Mouse (Mus musculus) hindbrain, postnatal 0 days (tissue): ENCODE data around the gene Lamb3. TPM values are rescaled to one million over a fixed set of nuclear protein-coding genes. Genes with fewer than 3 reads are reported as not detected.

ENCODE experiments used
- ATAC-seq: fragments of 200-750 bp; cut with Nextera tagmentation; 2 replicates; pipeline ENCODE4 v1.8.0; 2017; ENCODE audit warnings: mild to moderate bottlenecking, moderate TSS enrichment, moderate library complexity
- DNase-seq: peaks from one replicate; pipeline ENCODE4 v3.0.0-alpha.2; 2015; ENCODE audit warnings: low spot score
- H3K27ac ChIP-seq: fragments of 300-500 bp; sonication (generic); 2 replicates; pipeline ENCODE4 v1.5.1; 2014; ENCODE audit warnings: mild to moderate bottlenecking
- H3K27me3 ChIP-seq: fragments of 300-500 bp; sonication (generic); 2 replicates; pipeline ENCODE4 v1.6.1; 2014; ENCODE audit warnings: low read length, mixed read lengths; ENCODE audit not compliant: insufficient read depth
- H3K36me3 ChIP-seq: fragments of 300-500 bp; sonication (generic); 2 replicates; pipeline ENCODE4 v1.6.1; 2014; ENCODE audit warnings: low read length, mixed read lengths; ENCODE audit not compliant: insufficient read depth
- H3K4me1 ChIP-seq: fragments of 300-500 bp; sonication (generic); 2 replicates; pipeline ENCODE4 v1.6.1; 2014; ENCODE audit warnings: antibody characterized with exemption, low read length, mixed read lengths; ENCODE audit not compliant: insufficient read depth
- H3K4me2 ChIP-seq: fragments of 300-500 bp; sonication (generic); 2 replicates; pipeline ENCODE4 v1.6.1; 2014; ENCODE audit warnings: low read depth, mild to moderate bottlenecking, low read length, moderate library complexity, mixed read lengths
- H3K4me3 ChIP-seq: fragments of 300-500 bp; sonication (generic); 2 replicates; pipeline ENCODE4 v1.5.1; 2014; ENCODE audit warnings: low read length
- H3K9ac ChIP-seq: fragments of 300-500 bp; sonication (generic); replicated peaks from 2 replicates; pipeline ENCODE4 v1.6.1; 2014; ENCODE audit warnings: mild to moderate bottlenecking, low read length, moderate library complexity, mixed read lengths
- H3K9me3 ChIP-seq: fragments of 300-500 bp; sonication (generic); 2 replicates; pipeline ENCODE4 v1.6.1; 2016; ENCODE audit warnings: low read length, mixed read lengths
- CTCF ChIP-seq: IDR thresholded peaks from 2 replicates; pipeline ENCODE4 v1.5.1; 2016; ENCODE audit warnings: antibody characterized with exemption, control low read depth, low read depth
- WGBS: fragments of 180-500 bp; shearing (Covaris S2); extraction: QIAGEN DNeasy Blood & Tissue Kit; methylation state at CpG from one replicate; pipeline ENCODE4 v1.1.7; 2014; 5-methylcytosine and 5-hydroxymethylcytosine counted together
- polyA plus RNA-seq: library from polyadenylated mRNA; unstranded; fragments of >200 nt; fragmentation: Nextera tagmentation; extraction: Ambion mirVana; gene quantifications from 2 replicates; pipeline ENCODE4 v1.2.1, GENCODE M21; 2015
- total RNA-seq: library from RNA; depleted of rRNA; stranded (reverse); fragments of >200 nt; gene quantifications from 2 replicates; pipeline ENCODE4 v1.2.3, GENCODE M21; 2014

The Lamb3 gene
- total and polyA plus RNA-seq, 2 experiments from 2014 or later = 0.36 to 1.3 TPM

GRCm38 (mm10) chr1:193319721-193320120 lies 112.2 kb downstream of the Lamb3 start:
- TF ChIP-seq CTCF = no peak
- Histone ChIP-seq H3K4me3 (no peak overlapping the region), H3K4me2 (no peak overlapping the region), H3K9ac (no peak overlapping the region), H3K36me3 (no peaks in the 10 kb centered on the region), H3K27ac (no peak overlapping the region), H3K9me3 (no peaks in the 10 kb centered on the region), H3K27me3 (no peaks in the 10 kb centered on the region), H3K4me1 (peaks cover 10% of the 10 kb centered on the region)
- ATAC-seq (no peak), DNase-seq (no peak)
- WGBS = 50% methylated on average over 3 of the region's 3 CpGs

- H3K9ac ChIP-seq = no peak overlapping the region
- 86% methylated on average over 8 of the region's 8 CpGs for whole genome bisulfite sequencing
- ATAC-seq = no peak
- H3K27ac ChIP-seq = no peak overlapping the region
- H3K4me3 ChIP-seq = no peak overlapping the region
- H3K4me1 ChIP-seq = peaks cover 10% of the 10 kb centered on the region
- no peak for DNase-seq
- TF ChIP-seq CTCF = no peak
- no peaks in the 10 kb centered on the region for H3K36me3 ChIP-seq
- no peaks in the 10 kb centered on the region for H3K27me3 ChIP-seq
- no peaks in the 10 kb centered on the region for H3K9me3 ChIP-seq
- no peak overlapping the region for H3K4me2 ChIP-seq
These were observed 112.9 kb downstream of the Lamb3 start for GRCm38 (mm10) chr1:193320398-193320797.

GRCm38 (mm10) chr1:193323686-193324085 lies 116.2 kb downstream of the Lamb3 start:
- Histone ChIP-seq H3K27ac (no peak overlapping the region), H3K9me3 (no peaks in the 10 kb centered on the region), H3K4me2 (no peak overlapping the region), H3K4me1 (no peaks in the 10 kb centered on the region), H3K9ac (no peak overlapping the region), H3K36me3 (no peaks in the 10 kb centered on the region), H3K27me3 (no peaks in the 10 kb centered on the region), H3K4me3 (no peak overlapping the region)
- 93% methylated on average over 6 of the region's 6 CpGs for WGBS
- ATAC-seq (no peak), DNase-seq (no peak)
- TF ChIP-seq CTCF = no peak

- TF ChIP-seq CTCF = peak; percentile 75
- Histone ChIP-seq H3K9me3 (no peaks in the 10 kb centered on the region), H3K9ac (no peak overlapping the region), H3K27me3 (no peaks in the 10 kb centered on the region), H3K4me3 (no peak overlapping the region), H3K4me2 (no peak overlapping the region), H3K27ac (no peak overlapping the region), H3K36me3 (no peaks in the 10 kb centered on the region), H3K4me1 (no peaks in the 10 kb centered on the region)
- DNase-seq = peak; percentile 71
- WGBS = 41% methylated on average over 2 of the region's 2 CpGs
- no peak for ATAC-seq
These were observed 116.7 kb downstream of the Lamb3 start for GRCm38 (mm10) chr1:193324224-193324623.

GRCm38 (mm10) chr1:193325891-193326290 lies 118.4 kb downstream of the Lamb3 start:
- DNase-seq = no peak
- no peak for ATAC-seq
- Histone ChIP-seq H3K4me2 (no peak overlapping the region), H3K27me3 (no peaks in the 10 kb centered on the region), H3K9ac (no peak overlapping the region), H3K4me3 (no peak overlapping the region), H3K4me1 (0 out of 2 replicates have a peak, but pooled peaks cover 3% of the 10 kb centered on the region), H3K36me3 (no peaks in the 10 kb centered on the region), H3K27ac (no peak overlapping the region), H3K9me3 (no peaks in the 10 kb centered on the region)
- 91% methylated on average over 6 of the region's 6 CpGs for WGBS
- no peak for TF ChIP-seq CTCF

- no peak overlapping the region for H3K27ac ChIP-seq
- no peaks in the 10 kb centered on the region for H3K36me3 ChIP-seq
- DNase-seq (no peak), ATAC-seq (no peak)
- H3K4me1 ChIP-seq = 0 out of 2 replicates have a peak, but pooled peaks cover 3% of the 10 kb centered on the region
- H3K4me2 ChIP-seq = no peak overlapping the region
- WGBS = 78% methylated on average over 7 of the region's 7 CpGs
- H3K4me3 ChIP-seq = no peak overlapping the region
- H3K27me3 ChIP-seq = no peaks in the 10 kb centered on the region
- peak; percentile 37 for TF ChIP-seq CTCF
- H3K9ac ChIP-seq = no peak overlapping the region
- no peaks in the 10 kb centered on the region for H3K9me3 ChIP-seq
These were observed 119.1 kb downstream of the Lamb3 start for GRCm38 (mm10) chr1:193326456-193327145.

- ATAC-seq (no peak), DNase-seq (peak; percentile 26)
- H3K4me3 ChIP-seq = no peak overlapping the region
- 61% methylated on average over 1 of the region's 1 CpGs for WGBS
- H3K36me3 ChIP-seq = no peaks in the 10 kb centered on the region
- TF ChIP-seq CTCF = no peak
- H3K4me1 ChIP-seq = 0 out of 2 replicates have a peak, but pooled peaks cover 3% of the 10 kb centered on the region
- no peak overlapping the region for H3K27ac ChIP-seq
- H3K9me3 ChIP-seq = no peaks in the 10 kb centered on the region
- no peak overlapping the region for H3K9ac ChIP-seq
- no peak overlapping the region for H3K4me2 ChIP-seq
- H3K27me3 ChIP-seq = no peaks in the 10 kb centered on the region
These were observed 119.7 kb downstream of the Lamb3 start for GRCm38 (mm10) chr1:193327216-193327615.
